Mouse (Mus musculus) CD4-positive, CD25-positive, alpha-beta regulatory T cell, adult 2 months (primary cell): ENCODE measurements around the gene Psmb11.
A peak's percentile ranks its signal among the peaks of the same experiment; 100 is the strongest.

Experiments used
- DNase-seq: peaks from one replicate; pipeline ENCODE4 v3.0.0-alpha.2; 2012; ENCODE audit warnings: low read depth, low spot score

Psmb11 gene

GRCm38 (mm10) chr14:54621133-54621532 is at the start of gene Psmb11:
TSS of gene Psmb11 (plus strand) at chr14:54621433.
- DNase-seq, result no peak

- DNase-seq, result no peak
Observed at GRCm38 (mm10) chr14:54572122-54572521, 49.1 kb upstream of the Psmb11 start.

GRCm38 (mm10) chr14:54572790-54573736 is 48.2 kb upstream of the Psmb11 start:
- no peak for DNase-seq

- DNase-seq, result no peak
Observed at GRCm38 (mm10) chr14:54574253-54574652, 47.0 kb upstream of the Psmb11 start.

- no peak for DNase-seq
Observed at GRCm38 (mm10) chr14:54575031-54575430, 46.2 kb upstream of the Psmb11 start.

- peak; percentile 37 for DNase-seq
Observed at GRCm38 (mm10) chr14:54575631-54576030, 45.6 kb upstream of the Psmb11 start.

- DNase-seq, result peak; percentile 34
Observed at GRCm38 (mm10) chr14:54576241-54577088, 44.8 kb upstream of the Psmb11 start.

- peak; percentile 56 for DNase-seq
Observed at GRCm38 (mm10) chr14:54577089-54577982, 43.9 kb upstream of the Psmb11 start, which contains the start of gene Ajuba. TSS of gene Ajuba (minus strand) at chr14:54577558.

- peak; percentile 80 for DNase-seq
Observed at GRCm38 (mm10) chr14:54578063-54578462, 43.2 kb upstream of the Psmb11 start.

- no peak for DNase-seq
Observed at GRCm38 (mm10) chr14:54579638-54580037, 41.6 kb upstream of the Psmb11 start.

GRCm38 (mm10) chr14:54582536-54582935 is 38.7 kb upstream of the Psmb11 start:
- no peak for DNase-seq

- peak; percentile 80 for DNase-seq
Observed at GRCm38 (mm10) chr14:54583681-54584338, 37.4 kb upstream of the Psmb11 start.

- no peak for DNase-seq
Observed at GRCm38 (mm10) chr14:54591056-54591455, 30.2 kb upstream of the Psmb11 start.

- DNase-seq, result no peak
Observed at GRCm38 (mm10) chr14:54592319-54592934, 28.8 kb upstream of the Psmb11 start.

- DNase-seq, result peak; percentile 26
Observed at GRCm38 (mm10) chr14:54594055-54594454, 27.2 kb upstream of the Psmb11 start.

- DNase-seq, result no peak
Observed at GRCm38 (mm10) chr14:54594631-54595414, 26.4 kb upstream of the Psmb11 start.

GRCm38 (mm10) chr14:54597084-54597483 is 24.1 kb upstream of the Psmb11 start:
- peak; percentile 66 for DNase-seq

- DNase-seq, result no peak
Observed at GRCm38 (mm10) chr14:54601601-54602000, 19.6 kb upstream of the Psmb11 start.

- no peak for DNase-seq
Observed at GRCm38 (mm10) chr14:54602613-54603012, 18.6 kb upstream of the Psmb11 start.
